Mouse (Mus musculus) lung, postnatal 0 days (tissue): ENCODE results near the gene Bfsp1.

ENCODE experiments used
- CTCF ChIP-seq: IDR thresholded peaks from 2 replicates; pipeline ENCODE4 v1.5.1; 2016; ENCODE audit warnings: antibody characterized with exemption, mild to moderate bottlenecking
- EP300 ChIP-seq: IDR thresholded peaks from 2 replicates; pipeline ENCODE4 v1.6.1; 2016; ENCODE audit warnings: antibody characterized with exemption, mild to moderate bottlenecking, control low read depth

- TF ChIP-seq CTCF, result no peak
- TF ChIP-seq EP300, result no peak
Measured at GRCm38 (mm10) chr2:143789911-143790310, 73.1 kb downstream of the Bfsp1 start.
